Mouse (Mus musculus) adrenal gland, adult 18-20 months (tissue): ENCODE measurements around the gene Slc25a30. TPM values are rescaled to one million over a fixed set of nuclear protein-coding genes. Genes with fewer than 3 reads are reported as not detected.

Experiments
- DNase-seq, 2 experiments: peaks; one replicate each; pipeline ENCODE4 v3.0.0; 2021 to 2022; ENCODE audit warnings: low spot score in 2 of 2
- total RNA-seq, 2 experiments: library from RNA; stranded (reverse); gene quantifications; 1 replicate in 1 of 2; 2 replicates in 1 of 2; pipeline ENCODE4 v1.2.3; 2021

Slc25a30 gene
- total RNA-seq, 2 experiments from 2014 or later = 81.1 to 119 TPM

GRCm38 (mm10) chr14:75751040-75751439, 35.8 kb downstream of the Slc25a30 start:
- no peak for DNase-seq

- no peak for DNase-seq
Observed at GRCm38 (mm10) chr14:75749123-75749522, 37.7 kb downstream of the Slc25a30 start.

DNA sequence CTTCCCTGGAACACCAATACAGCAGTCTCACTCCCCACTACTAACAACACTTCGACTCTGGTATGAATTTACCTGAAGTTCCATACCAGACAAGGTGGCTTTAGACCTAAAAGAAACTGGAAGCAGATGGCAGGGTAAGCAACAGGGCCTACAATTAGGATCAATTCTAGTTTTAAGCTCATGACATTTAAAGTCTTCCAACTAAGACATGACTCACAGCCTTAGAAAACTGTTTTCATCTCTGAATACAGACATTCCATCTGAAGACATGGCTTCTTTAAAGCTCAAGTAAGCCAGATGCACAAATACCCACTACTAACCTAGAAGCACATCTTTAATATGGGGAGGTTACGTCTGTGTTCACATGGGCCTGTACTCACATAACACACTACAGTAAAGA, 38.9 kb downstream of the Slc25a30 start:
- no peak for DNase-seq

DNA sequence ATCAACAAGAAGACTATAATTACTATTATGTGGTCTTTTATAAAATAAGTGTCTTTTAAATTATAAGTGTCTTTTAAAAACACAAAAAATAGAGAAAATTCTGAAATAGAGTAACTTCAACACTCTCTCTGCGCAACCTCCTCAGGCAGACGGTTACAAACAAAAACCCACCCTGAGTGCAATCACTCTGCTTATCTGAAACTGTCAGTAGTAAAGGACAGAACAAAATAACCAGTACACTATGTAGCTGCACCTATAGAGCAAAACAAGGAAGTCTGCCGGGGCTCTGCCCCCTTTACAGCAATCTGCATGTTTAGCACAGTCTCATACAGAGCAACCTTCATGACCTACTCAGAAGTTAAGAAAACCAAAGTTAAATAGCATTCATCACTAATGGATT, 44.9 kb downstream of the Slc25a30 start:
- no peak for DNase-seq

GRCm38 (mm10) chr14:75735597-75735996, 51.2 kb downstream of the Slc25a30 start:
- DNase-seq = no peak

- no peak for DNase-seq
Observed at GRCm38 (mm10) chr14:75732631-75733030, 54.2 kb downstream of the Slc25a30 start.

GRCm38 (mm10) chr14:75731361-75731760, 55.5 kb downstream of the Slc25a30 start:
- DNase-seq = no peak

DNA sequence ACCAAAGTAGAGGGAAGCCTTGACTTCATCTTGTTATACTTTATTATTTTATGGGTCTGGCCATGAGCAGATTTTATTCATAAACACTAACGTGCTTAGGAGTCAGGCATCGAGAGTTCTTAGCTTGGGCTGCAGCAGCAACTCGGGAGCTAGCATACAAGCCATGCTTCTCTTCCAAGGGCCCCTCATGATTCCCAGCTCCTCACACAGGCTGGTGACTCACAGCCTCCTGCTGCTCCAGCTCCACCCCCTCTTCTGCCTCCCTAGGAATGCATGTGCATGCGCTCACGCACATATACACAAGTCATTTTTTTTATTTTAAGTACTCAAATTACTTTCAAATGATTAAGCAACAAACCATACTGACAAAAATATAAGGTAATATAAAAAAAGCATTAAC, 58.7 kb downstream of the Slc25a30 start:
- DNase-seq = no peak

DNA sequence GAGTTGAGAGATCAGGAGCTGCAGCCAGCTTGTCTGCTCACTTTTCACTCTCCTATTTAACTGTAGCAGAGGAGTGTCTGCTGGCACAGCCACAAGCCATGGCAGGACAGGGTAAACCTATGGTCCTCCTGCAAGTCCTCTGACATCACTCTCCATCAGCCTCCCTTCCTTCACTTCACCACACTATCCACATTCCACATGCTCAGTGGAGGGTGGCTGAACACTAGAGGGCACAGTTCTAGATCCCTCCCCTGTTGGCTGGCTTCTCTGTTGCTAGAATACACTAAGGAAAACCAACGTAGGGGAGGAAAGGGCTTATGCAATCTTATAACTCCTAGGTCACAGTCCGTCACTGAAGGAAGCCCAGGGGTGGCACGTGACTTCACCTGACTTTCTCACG, 59.8 kb downstream of the Slc25a30 start:
- no peak for DNase-seq

- DNase-seq = no peak
Observed at GRCm38 (mm10) chr14:75722816-75723215, 64.0 kb downstream of the Slc25a30 start.

DNA sequence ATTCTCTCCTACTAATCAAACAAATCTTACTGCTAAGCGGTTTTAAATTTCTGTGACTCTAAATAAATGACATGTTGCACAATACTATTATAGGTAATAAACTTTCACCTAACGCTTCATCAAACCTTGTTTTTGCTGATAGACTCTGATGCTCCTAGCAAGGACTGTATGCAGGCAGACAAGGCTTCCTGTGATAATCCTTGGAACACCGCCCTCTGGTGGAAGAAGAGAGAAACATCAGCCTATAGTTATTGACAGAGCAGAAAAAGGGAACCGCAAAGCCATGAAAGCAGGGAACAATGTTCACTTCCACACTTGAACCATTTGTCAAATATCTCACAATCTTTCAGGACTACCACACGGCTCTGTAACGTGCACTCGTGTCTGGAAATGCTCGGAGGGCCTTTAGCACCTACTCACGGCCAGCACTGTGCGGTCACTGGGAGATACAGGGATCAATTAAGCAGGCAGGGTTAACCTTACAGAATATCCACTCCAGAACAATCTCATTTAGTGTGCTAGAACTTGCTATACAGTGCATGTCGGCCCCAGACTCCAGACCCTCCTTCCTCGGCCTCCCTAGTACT, 64.8 kb downstream of the Slc25a30 start:
- DNase-seq = peak in 1 of 2 experiments; percentile 29

- DNase-seq = no peak
Observed at GRCm38 (mm10) chr14:75720121-75720520, 66.7 kb downstream of the Slc25a30 start.

DNA sequence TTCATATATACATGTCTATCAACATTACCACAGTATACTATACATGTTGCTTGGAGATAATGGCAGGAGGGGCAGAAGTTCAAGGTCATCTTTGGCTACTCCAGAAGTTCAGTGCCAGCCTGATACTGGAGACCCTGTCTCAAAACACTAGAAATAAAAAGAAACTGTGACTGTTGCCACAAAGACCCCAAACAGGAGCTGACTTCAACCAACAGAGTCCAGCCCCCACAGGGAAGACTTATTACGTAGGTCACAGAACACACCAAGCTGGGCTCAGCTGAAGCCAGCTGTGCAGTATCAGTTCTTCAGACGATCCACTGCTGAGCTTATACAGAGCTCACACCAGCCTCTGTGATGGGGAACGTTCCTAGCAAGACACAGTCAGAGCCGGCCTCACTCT, 70.4 kb downstream of the Slc25a30 start:
- DNase-seq = no peak

DNA sequence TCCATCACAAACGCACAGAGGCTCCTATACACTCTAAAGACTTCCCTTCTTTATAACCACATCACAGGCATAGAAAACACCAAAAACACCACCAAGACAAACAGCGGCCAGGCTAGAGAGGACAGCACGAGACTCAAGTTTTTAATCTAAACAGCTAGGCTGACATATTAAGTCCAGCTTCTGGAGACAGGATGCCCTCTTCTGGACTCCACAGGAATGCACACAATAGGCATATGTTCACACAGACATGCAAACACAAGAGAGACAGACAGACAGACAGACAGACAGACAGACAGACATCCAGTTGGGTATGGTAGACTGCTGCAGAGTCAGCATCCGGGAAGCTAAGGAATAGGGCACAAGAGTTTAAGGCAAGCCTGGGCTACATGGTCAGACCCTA, 73.2 kb downstream of the Slc25a30 start:
- no peak for DNase-seq

GRCm38 (mm10) chr14:75712687-75713086, 74.2 kb downstream of the Slc25a30 start:
- DNase-seq = no peak

- no peak for DNase-seq
Observed at GRCm38 (mm10) chr14:75711731-75712130, 75.1 kb downstream of the Slc25a30 start.

Other genes with a start within 250 kb of the Slc25a30 start
- not detected for gene Spert, start 193.9 kb downstream of the Slc25a30 start, total RNA-seq
- not detected for gene Erich6b, start 144.8 kb downstream of the Slc25a30 start, total RNA-seq
- 10 to 100 TPM; 22.7 to 26.4 TPM for gene Cog3, start 32.5 kb downstream of the Slc25a30 start, total RNA-seq
- gene Tpt1, start 58.1 kb upstream of the Slc25a30 start, total RNA-seq = 1,000 to 10,000 TPM; 2,758 to 2,912 TPM
- gene Kctd4, start 168.0 kb upstream of the Slc25a30 start, total RNA-seq = not detected
- 10 to 100 TPM; 24.7 to 26.6 TPM for gene Gtf2f2, start 223.8 kb upstream of the Slc25a30 start, total RNA-seq